Mouse (Mus musculus) lung, postnatal 36 days (tissue): ENCODE data around the gene Sult4a1.

Experiments used
- DNase-seq: peaks from one replicate; pipeline ENCODE4 v3.0.0; 2022; ENCODE audit warnings: mixed read lengths

The Sult4a1 gene

GRCm38 (mm10) chr15:84096051-84096450 lies 9.5 kb downstream of the Sult4a1 start:
- no peak for DNase-seq

GRCm38 (mm10) chr15:84094921-84095320 lies 10.6 kb downstream of the Sult4a1 start:
- no peak for DNase-seq

- DNase-seq: no peak
These were observed 18.8 kb downstream of the Sult4a1 start for GRCm38 (mm10) chr15:84086775-84087174.

GRCm38 (mm10) chr15:84086364-84086763 lies 19.2 kb downstream of the Sult4a1 start:
- no peak for DNase-seq

- DNase-seq: peak; percentile 63
These were observed 25.5 kb downstream of the Sult4a1 start for GRCm38 (mm10) chr15:84080069-84080468.

GRCm38 (mm10) chr15:84079519-84079918 lies 26.0 kb downstream of the Sult4a1 start:
- DNase-seq: no peak

- no peak for DNase-seq
These were observed 26.9 kb downstream of the Sult4a1 start for GRCm38 (mm10) chr15:84078667-84079066.

GRCm38 (mm10) chr15:84077151-84077550 lies 28.4 kb downstream of the Sult4a1 start:
- no peak for DNase-seq

- DNase-seq: no peak
These were observed 30.8 kb downstream of the Sult4a1 start for GRCm38 (mm10) chr15:84074705-84075185.

- peak; percentile 60 for DNase-seq
These were observed 31.4 kb downstream of the Sult4a1 start for GRCm38 (mm10) chr15:84073911-84074704.

- no peak for DNase-seq
These were observed 32.5 kb downstream of the Sult4a1 start for GRCm38 (mm10) chr15:84073058-84073457.

- peak; percentile 74 for DNase-seq
These were observed 33.3 kb downstream of the Sult4a1 start for GRCm38 (mm10) chr15:84072226-84072625.

- no peak for DNase-seq
These were observed 35.4 kb downstream of the Sult4a1 start for GRCm38 (mm10) chr15:84070116-84070676.

- DNase-seq: no peak
These were observed 36.0 kb downstream of the Sult4a1 start for GRCm38 (mm10) chr15:84069455-84070050.

- DNase-seq: no peak
These were observed 39.9 kb downstream of the Sult4a1 start for GRCm38 (mm10) chr15:84065701-84066100.

- DNase-seq: peak; percentile 30
These were observed 40.4 kb downstream of the Sult4a1 start, which contains the start of gene Efcab6 for GRCm38 (mm10) chr15:84065140-84065539. Gene Efcab6, minus strand, starts transcription at chr15:84065379.

- no peak for DNase-seq
These were observed 46.7 kb downstream of the Sult4a1 start for GRCm38 (mm10) chr15:84058841-84059240.

- DNase-seq: no peak
These were observed 49.5 kb downstream of the Sult4a1 start for GRCm38 (mm10) chr15:84056083-84056482.

- DNase-seq: peak; percentile 71
These were observed 51.7 kb downstream of the Sult4a1 start for GRCm38 (mm10) chr15:84053859-84054258.

GRCm38 (mm10) chr15:84053240-84053639 lies 52.3 kb downstream of the Sult4a1 start:
- DNase-seq: no peak

- DNase-seq: no peak
These were observed 53.2 kb downstream of the Sult4a1 start for GRCm38 (mm10) chr15:84052390-84052789.

GRCm38 (mm10) chr15:84049570-84049969 lies 56.0 kb downstream of the Sult4a1 start:
- DNase-seq: no peak

GRCm38 (mm10) chr15:84045562-84045961 lies 60.0 kb downstream of the Sult4a1 start:
- DNase-seq: no peak

GRCm38 (mm10) chr15:84037067-84037466 lies 68.5 kb downstream of the Sult4a1 start:
- no peak for DNase-seq
